Mouse (Mus musculus): ENCODE data around the gene Manbal. TPM values are rescaled to one million over a fixed set of nuclear protein-coding genes. Genes with fewer than 3 reads are reported as not detected.

The Manbal gene
- 10 to 100 TPM; 64.8 to 65.6 TPM for total RNA-seq (2021)

DNA sequence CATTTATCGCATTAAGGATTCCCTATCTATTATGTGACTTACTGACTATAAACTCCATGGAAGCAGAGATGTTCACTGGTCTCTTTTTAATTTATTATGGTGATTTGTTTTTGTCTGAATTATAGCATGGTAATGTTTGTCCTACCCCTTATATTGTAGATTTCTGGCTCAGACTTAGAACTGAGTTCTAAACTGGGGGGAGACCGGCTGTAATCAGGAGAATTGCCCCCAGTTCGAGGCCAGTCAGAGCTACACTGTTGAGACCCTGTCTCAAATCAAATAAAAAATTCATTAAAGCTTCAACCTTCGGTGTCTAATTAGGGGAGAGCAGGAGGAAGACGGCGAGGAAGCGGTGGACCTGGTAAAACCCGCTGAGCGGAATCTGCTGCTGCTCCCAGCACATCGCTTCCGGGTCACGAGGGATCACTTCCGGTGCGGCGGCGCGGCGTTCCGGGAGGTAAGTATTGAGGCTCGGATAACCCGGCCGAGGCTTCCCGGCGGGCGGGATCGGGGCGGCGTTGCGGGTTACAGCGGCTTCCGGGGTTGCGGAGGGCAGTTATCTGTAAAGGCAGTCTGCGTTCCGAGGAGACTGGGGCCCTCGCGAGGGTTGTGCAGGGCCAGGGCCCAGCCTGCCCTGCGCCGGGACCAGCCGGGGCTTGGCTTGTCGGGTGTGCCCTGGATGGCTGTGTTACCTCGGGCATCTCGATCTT lies at the start of gene Manbal:
TSS of gene Manbal (plus strand) at position 411 of the 710 bp plus-strand sequence.
- intact Hi-C loops (cut with DNase I), result no loop called here
- DNase-seq (ENCODE audit: low spot score in 2 of 2), result peak; percentile 94 to 95

DNA sequence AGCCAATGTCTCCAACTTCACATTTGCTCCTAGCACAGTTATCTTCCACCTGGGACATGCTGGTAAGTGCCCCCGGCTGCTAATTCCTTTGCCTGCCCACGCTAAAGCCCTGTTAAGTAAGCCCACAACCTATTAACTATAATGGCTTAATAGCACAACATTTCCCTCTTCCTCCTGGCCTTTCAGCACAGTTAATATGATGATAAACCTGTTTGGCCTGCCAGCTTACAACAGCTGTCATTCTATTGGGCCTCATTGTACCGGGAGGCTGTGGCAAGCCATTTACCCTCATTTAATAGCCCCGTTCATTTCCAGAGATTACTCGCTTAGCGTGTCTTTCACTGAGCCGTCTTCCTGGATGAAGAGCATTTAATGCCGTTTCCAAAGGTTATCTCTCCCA lies 47.3 kb upstream of the Manbal start:
- intact Hi-C loops (cut with DNase I), result no loop called here
- DNase-seq (ENCODE audit: low spot score in 2 of 2), result no peak

DNA sequence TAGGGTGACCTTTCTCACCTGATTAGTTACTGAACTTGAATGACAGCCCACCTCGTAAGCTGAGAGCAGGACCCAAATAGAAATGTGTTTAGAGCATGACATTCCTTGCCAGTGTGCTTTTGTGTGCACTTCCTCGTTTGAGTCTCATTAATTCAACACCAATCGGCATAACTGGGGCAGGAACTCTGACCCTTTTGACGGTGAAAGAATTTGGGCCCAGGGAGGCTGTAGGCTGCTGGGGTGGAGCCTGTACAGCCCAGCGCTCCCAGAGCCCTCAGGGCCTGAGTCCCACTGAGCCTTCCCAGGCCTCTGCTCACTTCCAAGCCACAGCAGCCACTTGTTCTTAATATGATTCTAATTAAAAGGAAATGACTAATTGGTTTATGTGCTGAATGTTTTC lies 46.5 kb upstream of the Manbal start:
- intact Hi-C loops (cut with DNase I), result no loop called here
- no peak for DNase-seq (ENCODE audit: low spot score in 2 of 2)

DNA sequence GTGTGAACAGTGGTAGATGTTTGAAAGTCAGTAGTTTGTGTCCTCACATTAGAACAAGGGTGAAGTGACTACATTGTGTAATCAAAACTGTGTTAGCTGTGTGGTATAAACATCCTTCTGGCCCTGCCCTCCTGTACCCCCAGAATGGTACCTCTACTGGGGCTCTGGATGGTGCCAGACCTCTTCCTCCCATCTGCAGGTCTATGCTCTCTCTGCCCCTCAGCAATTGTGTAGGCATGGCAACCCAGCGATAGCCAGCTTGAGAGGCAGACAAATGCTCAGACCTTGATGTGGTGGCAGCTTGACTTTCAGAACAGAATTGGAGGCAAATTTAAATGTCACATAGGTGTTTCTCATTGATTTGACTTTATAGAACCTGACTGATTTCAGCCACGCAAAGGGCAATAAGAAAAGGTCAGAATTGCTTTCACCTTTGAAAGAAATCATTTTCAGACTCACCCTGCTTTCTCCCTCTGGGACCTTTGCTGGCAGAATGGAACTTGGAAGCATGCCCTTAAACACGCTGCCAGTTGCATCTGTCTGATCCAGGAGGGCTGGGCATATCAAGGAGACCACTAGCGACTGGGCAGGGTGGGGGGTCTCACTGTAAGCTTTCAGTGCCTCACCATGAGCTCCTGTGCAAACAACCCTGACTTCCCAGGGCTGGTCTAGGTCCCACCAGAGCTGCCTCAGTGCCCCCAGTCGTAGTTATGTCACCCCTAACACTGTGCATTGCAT lies 45.2 kb upstream of the Manbal start:
- no peak for DNase-seq (ENCODE audit: low spot score in 2 of 2)
- intact Hi-C loops (cut with DNase I), result no loop called here

DNA sequence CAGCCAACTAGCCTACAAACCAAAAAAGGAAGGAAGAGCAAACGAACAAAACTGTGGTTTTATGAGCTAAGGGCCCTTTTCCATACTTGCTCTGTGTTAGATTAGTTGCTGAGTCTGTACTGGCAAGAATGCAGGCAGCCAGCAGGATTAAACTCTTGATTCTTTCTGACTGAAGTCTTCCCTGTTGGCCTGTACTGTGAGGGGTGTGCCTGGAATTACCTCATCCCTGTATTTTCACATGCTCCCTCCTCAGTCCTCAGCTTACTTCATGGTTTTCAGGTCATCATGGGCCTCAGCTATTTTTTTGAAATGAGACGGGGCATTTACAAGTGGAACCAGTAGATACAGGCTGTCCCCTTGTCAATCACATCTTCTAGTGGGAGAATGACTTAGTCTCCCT lies 42.2 kb upstream of the Manbal start:
- DNase-seq (ENCODE audit: low spot score in 2 of 2), result no peak
- intact Hi-C loops (cut with DNase I), result no loop called here

DNA sequence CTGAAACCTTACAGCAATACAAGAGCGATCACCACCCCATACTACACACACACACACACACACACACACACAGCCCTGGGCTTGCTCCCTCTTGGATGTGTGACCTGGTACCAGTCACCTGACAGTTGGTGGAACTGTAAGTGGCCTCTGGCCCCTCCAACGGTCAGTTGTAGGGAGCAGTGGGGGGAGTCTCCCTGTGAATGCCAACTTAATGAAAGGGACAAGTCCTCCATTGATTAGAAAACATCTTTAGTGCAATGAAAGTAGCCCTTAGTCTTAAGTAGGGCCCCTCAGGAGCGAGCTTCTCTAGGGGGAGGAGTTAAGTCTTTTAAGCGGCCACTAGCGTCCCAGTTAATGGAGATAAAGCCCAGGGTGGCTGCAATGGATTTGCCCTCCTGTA lies 39.3 kb upstream of the Manbal start:
- no peak for DNase-seq (ENCODE audit: low spot score in 2 of 2)
- intact Hi-C loops (cut with DNase I), result no loop called here

DNA sequence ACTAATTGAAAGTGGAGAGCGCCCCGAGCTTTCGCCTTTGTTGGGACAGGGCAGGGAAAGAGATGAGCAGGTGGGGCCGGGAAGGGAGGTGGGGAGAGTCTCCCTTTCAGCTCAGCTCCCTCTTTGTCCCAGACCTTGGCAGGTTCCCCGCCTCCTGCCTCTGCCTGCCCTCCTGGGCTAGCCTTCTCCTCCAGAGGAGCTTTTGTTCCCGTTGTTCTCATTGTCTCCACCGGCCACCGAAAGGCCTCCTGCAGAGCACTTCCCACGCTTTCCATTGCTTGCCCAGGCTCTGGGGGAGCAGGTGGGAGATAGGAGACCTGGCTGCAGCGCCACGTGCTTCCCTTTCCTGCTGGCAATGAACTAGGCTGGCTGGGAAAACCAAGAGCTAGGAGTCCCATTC lies 38.8 kb upstream of the Manbal start:
- intact Hi-C loops (cut with DNase I), result no loop called here
- no peak for DNase-seq (ENCODE audit: low spot score in 2 of 2)

DNA sequence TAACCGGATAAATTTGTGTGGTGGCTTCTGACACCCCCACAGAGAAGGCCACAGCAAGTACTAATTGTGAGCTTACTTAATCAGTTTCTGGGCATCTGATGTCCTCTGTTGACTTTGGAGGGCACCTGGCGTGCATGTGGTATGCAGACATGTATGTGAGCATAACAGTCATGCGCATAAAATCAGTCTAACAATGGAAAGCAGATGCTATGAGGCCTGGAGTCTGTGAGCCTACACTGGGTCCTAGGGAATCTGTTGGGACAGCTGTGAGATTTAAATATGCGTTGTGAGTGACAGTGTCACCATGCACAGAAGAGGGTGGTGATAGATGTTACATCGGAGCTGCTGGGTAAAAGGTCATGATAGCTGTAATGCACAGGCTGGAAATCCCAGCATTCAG lies 35.3 kb upstream of the Manbal start:
- intact Hi-C loops (cut with DNase I), result no loop called here
- DNase-seq (ENCODE audit: low spot score in 2 of 2), result no peak

DNA sequence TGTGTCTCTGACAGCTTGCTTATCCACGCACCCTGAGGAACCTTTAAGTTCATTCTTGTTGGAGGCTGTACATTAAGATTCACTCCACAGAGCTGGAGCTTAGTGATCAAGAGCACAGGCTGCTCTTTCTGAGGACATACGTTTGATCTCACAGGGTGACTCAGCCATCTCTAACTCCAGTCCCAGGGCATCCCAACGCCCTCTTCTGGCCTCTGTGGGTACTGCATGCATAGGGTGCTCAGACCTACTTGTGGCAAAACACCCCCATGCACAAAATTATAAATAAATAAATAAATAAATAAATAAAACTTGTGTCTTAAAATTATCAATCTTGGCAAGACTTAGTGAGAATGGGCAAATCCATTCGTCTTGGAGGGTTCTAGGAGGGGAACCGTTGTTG lies 28.7 kb upstream of the Manbal start:
- intact Hi-C loops (cut with DNase I), result loop anchor here (2.0 kb wide), 1 partner anchor 46 kb away; no protein-coding TSS in a partner anchor
- DNase-seq (ENCODE audit: low spot score in 2 of 2), result peak in 1 of 2 experiments; percentile 62

DNA sequence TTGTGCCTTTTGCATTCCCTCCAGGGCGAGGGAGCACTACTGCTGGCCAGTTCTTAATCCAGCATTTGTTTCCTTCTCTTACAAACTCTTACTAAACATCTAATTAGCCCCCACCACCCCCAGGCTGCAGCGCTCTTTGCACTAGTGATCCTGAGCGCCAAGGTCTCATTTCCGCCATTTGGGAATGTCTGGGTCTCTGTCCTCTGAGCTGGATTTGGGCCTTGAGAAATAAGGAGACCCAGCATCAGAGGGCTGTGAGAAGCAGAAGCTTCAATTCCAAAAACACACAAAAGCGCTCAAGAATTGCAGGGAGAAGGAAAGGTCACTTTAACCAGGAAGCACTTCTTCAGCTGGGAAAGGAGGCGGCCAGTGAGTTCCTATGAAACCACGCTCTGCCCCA lies 27.9 kb upstream of the Manbal start:
- intact Hi-C loops (cut with DNase I), result loop anchor here (2.0 kb wide), 1 partner anchor 47 kb away; no protein-coding TSS in a partner anchor
- DNase-seq (ENCODE audit: low spot score in 2 of 2), result no peak

DNA sequence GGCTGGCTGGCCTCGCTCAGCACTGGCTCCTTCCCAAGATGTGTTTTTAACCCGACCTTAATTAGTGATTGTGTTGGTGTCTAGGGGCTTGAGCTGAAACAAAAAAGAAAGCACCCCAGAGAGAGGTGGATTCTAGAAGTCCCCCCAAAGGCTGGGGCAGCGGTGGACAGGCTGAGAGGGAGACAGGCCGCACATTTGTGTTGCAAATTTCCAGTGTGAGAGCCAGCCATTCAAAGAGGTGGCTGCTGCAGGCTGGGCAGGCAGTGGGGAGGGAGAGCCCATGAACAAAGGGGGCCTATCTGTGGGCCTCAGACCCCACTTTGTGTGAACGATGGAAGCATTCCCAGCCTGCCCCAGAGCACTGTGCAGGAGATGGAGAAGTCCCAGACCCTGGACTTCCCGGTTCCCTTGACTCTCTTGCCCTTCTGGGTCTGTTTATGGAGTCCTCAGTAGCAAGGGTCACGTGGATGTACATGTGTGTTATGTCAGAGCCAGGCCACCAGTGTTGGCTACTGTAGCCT lies 27.1 kb upstream of the Manbal start:
- intact Hi-C loops (cut with DNase I), result loop anchor here (2.0 kb wide), 1 partner anchor 227 kb away; no protein-coding TSS in a partner anchor
- peak in 1 of 2 experiments; percentile 74 for DNase-seq (ENCODE audit: low spot score in 2 of 2)

DNA sequence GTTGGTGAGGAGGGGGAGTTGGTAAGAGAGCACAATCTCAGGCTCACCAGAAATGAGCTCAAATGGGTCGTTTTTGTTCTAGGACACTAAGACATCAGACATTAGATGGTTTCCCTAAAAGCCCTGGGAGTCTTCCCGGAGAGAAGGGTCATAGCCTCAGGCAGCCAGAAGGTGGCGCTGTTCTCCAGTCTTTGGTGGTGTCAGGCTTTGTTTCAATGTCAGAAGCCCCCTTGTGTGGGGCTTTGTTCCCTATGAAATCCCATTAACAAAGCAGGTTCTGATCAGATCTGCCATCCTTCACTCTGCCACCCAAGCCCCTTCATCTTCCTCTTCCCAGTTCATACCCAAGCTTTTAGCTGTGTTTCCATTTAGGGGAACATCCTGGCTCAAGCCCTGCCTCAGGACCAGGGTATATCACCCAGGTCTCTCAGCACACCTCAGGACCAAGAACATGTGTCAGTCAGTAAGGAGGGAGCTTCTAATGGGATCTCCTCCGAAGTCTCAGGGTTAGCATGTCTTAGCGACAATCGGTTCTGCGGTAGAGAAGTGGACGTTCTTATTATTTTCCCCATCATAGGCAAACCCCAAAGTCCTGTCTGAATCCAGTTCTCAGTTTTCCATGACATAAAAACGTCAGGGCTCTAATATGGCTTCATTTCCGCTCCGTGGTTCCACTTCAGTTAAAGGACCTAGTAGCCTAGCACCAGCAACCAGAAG lies 25.7 kb upstream of the Manbal start:
- DNase-seq (ENCODE audit: low spot score in 2 of 2), result peak; percentile 78
- intact Hi-C loops (cut with DNase I), result loop anchor here (1.0 to 2.0 kb wide), 3 partner anchors 116 to 231 kb away; no protein-coding TSS in a partner anchor

DNA sequence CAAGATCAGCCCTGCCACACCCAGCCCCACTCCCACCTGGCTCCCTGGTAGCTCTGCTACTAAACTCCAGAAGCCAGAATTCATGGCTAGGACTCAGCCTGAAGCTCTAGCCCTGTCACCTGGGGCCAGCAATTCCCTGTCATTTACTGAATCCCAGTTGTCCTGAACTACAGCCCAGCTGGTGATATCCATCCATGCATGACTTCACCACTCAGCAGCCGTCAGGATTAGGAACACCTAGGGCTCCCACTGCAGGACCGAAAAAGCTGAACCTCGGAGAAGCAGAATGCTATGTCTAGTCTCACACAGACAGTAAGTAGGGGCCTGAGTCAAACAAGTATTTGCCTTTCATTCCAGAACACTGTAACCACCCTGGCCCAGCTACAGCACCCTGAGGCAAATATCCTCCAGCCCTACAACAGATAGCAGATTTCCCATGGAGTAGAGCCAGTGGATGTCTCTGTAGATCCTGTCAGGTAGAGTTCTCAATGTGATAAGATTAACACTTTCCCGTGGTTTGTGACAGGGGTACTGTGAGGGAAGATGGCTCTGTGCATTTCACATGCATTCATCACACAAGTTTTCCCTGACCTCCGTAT lies 25.0 kb upstream of the Manbal start:
- DNase-seq (ENCODE audit: low spot score in 2 of 2), result peak in 1 of 2 experiments; percentile 15
- intact Hi-C loops (cut with DNase I), result loop anchor here (2.0 kb wide), 1 partner anchor 230 kb away; no protein-coding TSS in a partner anchor

DNA sequence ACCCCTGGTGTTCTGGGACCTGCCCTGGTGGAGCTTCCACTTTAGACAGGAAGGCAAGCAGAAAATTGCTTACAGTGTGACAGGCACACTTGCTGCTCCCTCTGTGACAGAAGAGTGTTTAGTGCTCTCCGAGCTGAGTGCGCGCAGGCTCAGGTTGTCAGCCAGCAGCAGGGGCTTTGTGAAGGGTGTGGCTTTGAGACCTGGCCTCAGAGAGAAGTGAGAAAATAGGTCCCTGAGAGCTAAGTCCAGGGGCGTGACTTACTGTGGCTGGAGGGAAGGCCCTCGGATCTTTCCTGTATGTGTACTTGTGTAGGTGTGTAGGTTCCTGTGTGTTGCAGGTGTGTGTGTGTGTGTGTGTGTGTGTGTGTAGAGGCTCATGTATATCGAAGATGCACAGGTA lies 24.1 kb upstream of the Manbal start:
- no peak for DNase-seq (ENCODE audit: low spot score in 2 of 2)
- intact Hi-C loops (cut with DNase I), result loop anchor here (2.0 kb wide), 1 partner anchor 229 kb away; no protein-coding TSS in a partner anchor

DNA sequence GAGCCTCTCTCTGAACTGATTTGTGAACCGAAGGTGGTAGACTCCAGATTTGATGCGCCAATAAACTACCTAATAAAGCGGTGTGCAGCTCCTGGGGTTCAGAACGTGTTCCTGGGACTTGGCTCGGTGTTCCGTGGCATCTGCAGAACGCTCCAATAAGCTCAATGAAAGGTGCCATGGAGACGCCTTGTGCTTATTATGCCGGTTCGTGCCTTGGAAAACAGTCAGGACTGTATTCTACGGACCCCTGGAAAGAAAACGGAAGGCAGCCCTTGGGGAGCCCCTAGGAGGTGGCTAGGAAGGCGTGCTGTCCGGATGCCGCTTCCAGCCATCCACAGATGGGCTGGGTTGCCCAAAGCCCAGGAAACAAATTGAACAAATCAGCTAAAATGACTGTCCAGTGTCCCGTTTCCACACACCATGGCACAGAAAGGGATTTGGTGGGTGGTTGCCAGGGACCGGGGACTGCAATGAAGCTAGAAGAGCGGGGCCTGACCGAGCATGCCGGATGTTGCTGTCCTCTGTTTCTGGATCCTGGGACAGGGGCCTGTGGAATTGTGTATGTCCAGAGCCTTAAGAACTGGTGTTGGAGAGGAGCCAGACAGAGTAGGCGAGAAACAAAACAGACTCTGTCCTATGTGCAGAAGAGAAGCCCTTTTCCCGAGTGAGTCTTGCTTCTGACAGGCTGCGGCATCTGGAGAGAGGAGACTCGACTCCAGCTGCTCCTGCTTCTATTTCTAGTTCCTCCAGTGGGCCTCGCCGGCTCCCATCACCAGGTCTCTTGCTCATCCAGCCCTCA lies 19.8 kb upstream of the Manbal start, which contains the start of gene Ghrh:
TSS of gene Ghrh (minus strand) at position 146 of the 799 bp plus-strand sequence.
- intact Hi-C loops (cut with DNase I), result loop anchor here (2.0 kb wide), 1 partner anchor 85 kb away; no protein-coding TSS in a partner anchor
- peak; percentile 61 to 66 for DNase-seq (ENCODE audit: low spot score in 2 of 2)

DNA sequence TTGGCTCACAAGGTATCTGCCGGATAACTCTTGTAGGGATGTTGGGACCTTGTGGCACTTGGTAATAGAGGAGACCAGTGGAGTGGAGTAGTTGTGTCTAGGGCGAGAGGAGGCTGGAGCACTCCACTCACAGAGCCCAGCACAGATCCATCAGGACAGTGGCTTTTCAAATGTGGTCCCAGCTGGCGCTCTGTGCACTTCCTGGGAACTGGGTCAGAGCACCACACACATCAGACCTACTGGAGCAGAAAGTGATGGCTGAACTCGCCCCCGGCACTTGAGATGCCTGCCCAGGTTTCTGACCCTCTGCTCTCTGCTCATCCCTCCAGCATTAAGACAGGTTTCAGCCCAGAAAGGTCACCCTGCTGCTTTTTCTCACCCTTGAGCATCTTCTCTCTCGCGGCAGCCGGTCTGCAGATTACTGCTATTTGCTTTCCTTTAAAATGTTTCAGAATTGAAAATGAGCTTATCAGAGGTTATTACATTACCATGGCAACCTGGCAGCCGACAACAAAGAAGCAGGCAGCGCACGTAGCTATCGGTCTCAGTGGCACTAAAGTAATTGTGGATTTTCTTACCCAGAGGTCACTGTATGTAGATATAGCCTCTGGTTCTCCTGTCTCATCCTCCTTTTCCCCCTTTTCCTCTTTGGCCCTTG lies 18.1 kb upstream of the Manbal start:
- DNase-seq (ENCODE audit: low spot score in 2 of 2), result no peak
- intact Hi-C loops (cut with DNase I), result no loop called here

DNA sequence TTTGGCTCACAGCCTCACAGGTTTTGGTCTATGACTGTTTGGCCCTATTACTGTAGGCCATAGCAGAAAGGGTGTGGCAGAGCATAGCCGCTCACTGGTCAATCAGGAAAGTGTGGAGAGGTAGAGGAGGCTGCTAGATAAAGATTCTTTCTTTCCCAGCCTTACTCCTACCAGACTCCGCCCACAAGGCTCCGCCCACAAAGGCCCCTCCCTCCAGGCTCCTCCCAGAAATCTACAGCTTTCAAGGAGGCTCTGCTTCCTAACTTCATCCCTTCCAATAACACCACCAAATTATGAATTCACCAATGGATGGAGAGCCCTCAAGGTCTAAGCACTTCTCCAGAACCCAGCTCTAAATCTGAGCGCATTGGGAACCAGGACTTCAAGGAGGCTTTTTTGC lies 14.2 kb upstream of the Manbal start:
- DNase-seq (ENCODE audit: low spot score in 2 of 2), result no peak
- intact Hi-C loops (cut with DNase I), result no loop called here

DNA sequence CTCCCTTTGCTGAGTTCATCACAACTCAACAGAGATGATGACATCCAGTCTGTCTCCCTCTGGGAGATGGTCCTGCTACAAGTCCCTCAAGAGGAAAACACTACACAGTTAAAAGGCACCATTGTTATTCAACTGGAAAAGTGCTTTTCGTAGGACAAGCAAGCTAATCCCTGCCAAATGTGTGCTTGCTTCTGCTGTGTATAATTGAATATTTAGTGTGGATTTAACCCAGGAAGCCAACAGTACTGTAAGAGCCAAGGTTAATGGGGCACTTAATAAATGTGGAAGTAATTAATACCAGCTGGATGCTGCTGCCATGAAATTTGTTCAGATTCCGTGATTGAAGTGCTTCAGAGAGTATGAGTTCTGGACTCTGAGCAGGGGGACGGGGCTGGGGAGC lies 13.3 kb upstream of the Manbal start:
- intact Hi-C loops (cut with DNase I), result no loop called here
- DNase-seq (ENCODE audit: low spot score in 2 of 2), result no peak

Data from left cerebral cortex, postnatal 25 days (tissue).